Mouse (Mus musculus): ENCODE data around the gene Mymx. TPM values are rescaled to one million over a fixed set of nuclear protein-coding genes. Genes with fewer than 3 reads are reported as not detected.

The Mymx gene
- polyA plus RNA-seq, 1 experiment from 2014 or later: 0.41 TPM

GRCm38 (mm10) chr17:45575123-45575897, 26.6 kb downstream of the Mymx start:
- H3K4me3 ChIP-seq: no peak overlapping the region
- no peaks in the 10 kb centered on the region for H3K27me3 ChIP-seq
- ATAC-seq (ENCODE audit: borderline replicate concordance, extremely low read depth, low FRiP score, low TSS enrichment): no peak
- H3K4me1 ChIP-seq: peaks cover 34% of the 10 kb centered on the region
- H3K36me3 ChIP-seq: peaks cover 17% of the 10 kb centered on the region
- H3K4me2 ChIP-seq: no peak overlapping the region
- peak overlapping the region; percentile 97; the same call in 1 of the 2 replicates for H3K27ac ChIP-seq
- no peaks in the 10 kb centered on the region for H3K9me3 ChIP-seq
- H3K9ac ChIP-seq: no peak overlapping the region
- 88% methylated on average over 8 of the region's 8 CpGs for WGBS

- no peaks in the 10 kb centered on the region for H3K9me3 ChIP-seq
- peak overlapping the region; percentile 97 for H3K27ac ChIP-seq
- H3K4me1 ChIP-seq: peaks cover 43% of the 10 kb centered on the region
- ATAC-seq (ENCODE audit: borderline replicate concordance, extremely low read depth, low FRiP score, low TSS enrichment): peak; percentile 50
- WGBS: 5% methylated on average over 17 of the region's 17 CpGs
- no peaks in the 10 kb centered on the region for H3K27me3 ChIP-seq
- peak overlapping the region; percentile 97 for H3K4me3 ChIP-seq
- H3K9ac ChIP-seq: peak overlapping the region; percentile 96
- H3K4me2 ChIP-seq: peak overlapping the region; percentile 88
- H3K36me3 ChIP-seq: peaks cover 27% of the 10 kb centered on the region
These were observed 27.7 kb downstream of the Mymx start for GRCm38 (mm10) chr17:45574129-45574761.

GRCm38 (mm10) chr17:45573780-45574123, 28.1 kb downstream of the Mymx start:
- Histone ChIP-seq H3K4me3 (peak overlapping the region; percentile 97), H3K4me2 (peak overlapping the region; percentile 88), H3K9me3 (no peaks in the 10 kb centered on the region), H3K27ac (peak overlapping the region; percentile 97), H3K9ac (peak overlapping the region; percentile 96), H3K36me3 (peaks cover 32% of the 10 kb centered on the region), H3K4me1 (peaks cover 47% of the 10 kb centered on the region), H3K27me3 (no peaks in the 10 kb centered on the region)
- peak; percentile 69 for ATAC-seq (ENCODE audit: borderline replicate concordance, extremely low read depth, low FRiP score, low TSS enrichment)
- WGBS: 0% methylated on average over 15 of the region's 18 CpGs

- Histone ChIP-seq H3K27me3 (no peaks in the 10 kb centered on the region), H3K4me2 (peak within 1 kb of the TSS; percentile 88), H3K9me3 (no peaks in the 10 kb centered on the region), H3K4me1 (peaks cover 45% of the 10 kb centered on the region), H3K9ac (peak within 1 kb of the TSS; percentile 96), H3K36me3 (peaks cover 38% of the 10 kb centered on the region), H3K4me3 (peak within 1 kb of the TSS; percentile 97), H3K27ac (peak within 1 kb of the TSS; percentile 97)
- under 1% methylated on average over 41 of the region's 41 CpGs for WGBS
- peak; percentile 79 for ATAC-seq (ENCODE audit: borderline replicate concordance, extremely low read depth, low FRiP score, low TSS enrichment)
These were observed 28.7 kb downstream of the Mymx start, which contains the start of gene Hsp90ab1 for GRCm38 (mm10) chr17:45573087-45573779. TSS of gene Hsp90ab1 (minus strand) at chr17:45573271.

GRCm38 (mm10) chr17:45572103-45573086, 29.5 kb downstream of the Mymx start:
- Histone ChIP-seq H3K4me2 (peak overlapping the region; percentile 88), H3K27ac (peak overlapping the region; percentile 97), H3K9me3 (no peaks in the 10 kb centered on the region), H3K9ac (peak overlapping the region; percentile 96), H3K36me3 (peaks cover 46% of the 10 kb centered on the region), H3K27me3 (no peaks in the 10 kb centered on the region), H3K4me3 (peak overlapping the region; percentile 97), H3K4me1 (peaks cover 46% of the 10 kb centered on the region)
- peak; percentile 77 for ATAC-seq (ENCODE audit: borderline replicate concordance, extremely low read depth, low FRiP score, low TSS enrichment)
- under 1% methylated on average over 55 of the region's 57 CpGs for WGBS

- no peak overlapping the region for H3K27ac ChIP-seq
- peaks cover 64% of the 10 kb centered on the region for H3K36me3 ChIP-seq
- no peaks in the 10 kb centered on the region for H3K9me3 ChIP-seq
- H3K4me3 ChIP-seq: no peak overlapping the region
- no peaks in the 10 kb centered on the region for H3K27me3 ChIP-seq
- 66% methylated on average over 4 of the region's 4 CpGs for WGBS
- no peak for ATAC-seq (ENCODE audit: borderline replicate concordance, extremely low read depth, low FRiP score, low TSS enrichment)
- H3K9ac ChIP-seq: no peak overlapping the region
- peaks cover 52% of the 10 kb centered on the region for H3K4me1 ChIP-seq
- no peak overlapping the region for H3K4me2 ChIP-seq
These were observed 31.9 kb downstream of the Mymx start for GRCm38 (mm10) chr17:45569999-45570398.

GRCm38 (mm10) chr17:45568990-45569389, 32.9 kb downstream of the Mymx start:
- no peak overlapping the region for H3K4me3 ChIP-seq
- no peak overlapping the region for H3K9ac ChIP-seq
- no peak overlapping the region for H3K27ac ChIP-seq
- H3K27me3 ChIP-seq: no peaks in the 10 kb centered on the region
- H3K36me3 ChIP-seq: peaks cover 64% of the 10 kb centered on the region
- peaks cover 51% of the 10 kb centered on the region for H3K4me1 ChIP-seq
- 80% methylated on average over 12 of the region's 12 CpGs for WGBS
- H3K4me2 ChIP-seq: no peak overlapping the region
- ATAC-seq (ENCODE audit: borderline replicate concordance, extremely low read depth, low FRiP score, low TSS enrichment): no peak
- no peaks in the 10 kb centered on the region for H3K9me3 ChIP-seq

GRCm38 (mm10) chr17:45567162-45567601, 34.7 kb downstream of the Mymx start:
- no peak overlapping the region for H3K4me3 ChIP-seq
- H3K27me3 ChIP-seq: no peaks in the 10 kb centered on the region
- peaks cover 51% of the 10 kb centered on the region for H3K4me1 ChIP-seq
- H3K4me2 ChIP-seq: no peak overlapping the region
- H3K9ac ChIP-seq: no peak overlapping the region
- H3K36me3 ChIP-seq: peaks cover 64% of the 10 kb centered on the region
- 21% methylated on average over 4 of the region's 4 CpGs for WGBS
- H3K9me3 ChIP-seq: no peaks in the 10 kb centered on the region
- no peak overlapping the region for H3K27ac ChIP-seq
- ATAC-seq (ENCODE audit: borderline replicate concordance, extremely low read depth, low FRiP score, low TSS enrichment): no peak

- Histone ChIP-seq H3K4me1 (peaks cover 47% of the 10 kb centered on the region), H3K9me3 (no peaks in the 10 kb centered on the region), H3K4me2 (no peak overlapping the region), H3K27ac (no peak overlapping the region), H3K27me3 (no peaks in the 10 kb centered on the region), H3K4me3 (no peak overlapping the region), H3K9ac (no peak overlapping the region), H3K36me3 (peaks cover 60% of the 10 kb centered on the region)
- no peak for ATAC-seq (ENCODE audit: borderline replicate concordance, extremely low read depth, low FRiP score, low TSS enrichment)
- WGBS: 51% methylated on average over 18 of the region's 18 CpGs
These were observed 35.3 kb downstream of the Mymx start for GRCm38 (mm10) chr17:45566360-45567161.

- no peaks in the 10 kb centered on the region for H3K27me3 ChIP-seq
- no peak overlapping the region for H3K4me3 ChIP-seq
- H3K4me2 ChIP-seq: no peak overlapping the region
- no peaks in the 10 kb centered on the region for H3K9me3 ChIP-seq
- H3K27ac ChIP-seq: no peak overlapping the region
- peaks cover 41% of the 10 kb centered on the region for H3K4me1 ChIP-seq
- 63% methylated on average over 1 of the region's 1 CpGs for WGBS
- peaks cover 54% of the 10 kb centered on the region for H3K36me3 ChIP-seq
- no peak for ATAC-seq (ENCODE audit: borderline replicate concordance, extremely low read depth, low FRiP score, low TSS enrichment)
- H3K9ac ChIP-seq: no peak overlapping the region
These were observed 35.9 kb downstream of the Mymx start for GRCm38 (mm10) chr17:45566031-45566359.
